ENCODE assay signal across 27 mouse cellular contexts in the genomic region with DNA sequence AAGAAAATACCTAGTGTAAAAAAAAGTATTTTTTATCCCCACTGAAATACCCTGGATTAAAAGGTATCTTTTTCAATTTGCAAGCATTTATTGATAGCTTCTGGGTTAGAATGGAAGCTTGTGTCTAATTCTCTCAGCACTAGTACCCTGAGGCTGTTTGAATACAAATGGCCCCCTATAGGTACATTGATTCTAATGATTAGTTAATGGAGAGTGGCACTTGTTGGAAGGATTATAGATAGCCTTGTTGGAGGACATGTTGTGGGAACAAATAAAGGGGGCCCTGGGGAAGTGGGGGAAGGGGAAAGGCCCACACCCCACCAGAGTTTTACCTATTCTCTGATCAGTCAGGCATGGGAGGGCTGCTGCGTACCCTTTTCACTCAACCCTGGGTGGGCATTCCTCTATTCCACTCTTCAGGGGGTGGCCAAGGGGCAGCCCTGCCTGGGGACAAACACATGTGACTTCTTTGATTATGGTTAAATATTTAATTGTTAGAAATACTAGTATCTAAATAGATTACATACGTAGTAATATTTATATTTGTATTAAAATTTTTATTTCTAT.
DNase-seq lines count a peak whose midpoint lies in the region; ATAC-seq lines count a peak whose summit lies in the region.
"Had no signal": no experiment of that assay in that cellular context is flagged by ENCODE, and none has a peak within 500 bp of the region (broad histone marks: within the 10 kb centered on the region; RNA-seq: fewer than 3 reads in every experiment).

No protein-coding gene starts in this region.

- no peak overlapping the region for H3K9ac ChIP-seq in hindbrain, embryonic 12.5 days
- no peak overlapping the region for H3K9ac ChIP-seq in hindbrain, embryonic 16.5 days (ENCODE audit: low read depth, low read length)
- H3K9ac ChIP-seq in midbrain, embryonic 12.5 days (replicated peaks) = no peak overlapping the region
- H3K9ac ChIP-seq in midbrain, embryonic 15.5 days = no peak overlapping the region
- no peak overlapping the region for H3K9ac ChIP-seq in neural tube, embryonic 11.5 days (ENCODE audit: low read length)
- no peak overlapping the region for H3K9ac ChIP-seq in neural tube, embryonic 15.5 days (replicated peaks)
- no peak overlapping the region for H3K9ac ChIP-seq in intestine, embryonic 16.5 days (ENCODE audit: low read depth, low read length)
- H3K9ac ChIP-seq: embryonic facial prominence, embryonic 12.5 days; embryonic facial prominence, embryonic 15.5 days; forebrain, embryonic 12.5 days; heart, embryonic 13.5 days; hindbrain, embryonic 15.5 days had no signal

- no peaks in the 10 kb centered on the region for H3K36me3 ChIP-seq in hindbrain, embryonic 12.5 days
- no peaks in the 10 kb centered on the region for H3K36me3 ChIP-seq in hindbrain, embryonic 16.5 days (ENCODE audit: control insufficient read depth, insufficient read depth, low read length)
- no peaks in the 10 kb centered on the region for H3K36me3 ChIP-seq in midbrain, embryonic 12.5 days
- H3K36me3 ChIP-seq in midbrain, embryonic 15.5 days (replicated peaks) = no peaks in the 10 kb centered on the region
- no peaks in the 10 kb centered on the region for H3K36me3 ChIP-seq in neural tube, embryonic 11.5 days (ENCODE audit: control insufficient read depth, insufficient read depth, low read length)
- no peaks in the 10 kb centered on the region for H3K36me3 ChIP-seq in neural tube, embryonic 15.5 days
- H3K36me3 ChIP-seq in intestine, embryonic 16.5 days (ENCODE audit: control insufficient read depth, insufficient read depth, low read length) = no peaks in the 10 kb centered on the region
- H3K36me3 ChIP-seq: embryonic facial prominence, embryonic 12.5 days; embryonic facial prominence, embryonic 15.5 days; forebrain, embryonic 12.5 days; heart, embryonic 10.5 days; heart, embryonic 13.5 days; hindbrain, embryonic 15.5 days had no signal

- no peaks in the 10 kb centered on the region for H3K4me1 ChIP-seq in hindbrain, embryonic 12.5 days
- peaks cover 2% of the 10 kb centered on the region; the same call in 1 of the 2 replicates for H3K4me1 ChIP-seq in hindbrain, embryonic 16.5 days (ENCODE audit: control insufficient read depth, insufficient read depth, low read depth, low read length)
- H3K4me1 ChIP-seq in midbrain, embryonic 12.5 days = no peaks in the 10 kb centered on the region
- H3K4me1 ChIP-seq in midbrain, embryonic 15.5 days = no peaks in the 10 kb centered on the region
- H3K4me1 ChIP-seq in neural tube, embryonic 11.5 days (ENCODE audit: control insufficient read depth, insufficient read depth, low read length) = no peaks in the 10 kb centered on the region
- H3K4me1 ChIP-seq in neural tube, embryonic 15.5 days = peaks cover 2% of the 10 kb centered on the region; the same call in 1 of the 2 replicates
- no peaks in the 10 kb centered on the region for H3K4me1 ChIP-seq in intestine, embryonic 16.5 days (ENCODE audit: control insufficient read depth, insufficient read depth, low read length)
- H3K4me1 ChIP-seq: embryonic facial prominence, embryonic 12.5 days; embryonic facial prominence, embryonic 15.5 days; forebrain, embryonic 12.5 days; heart, embryonic 10.5 days; heart, embryonic 13.5 days; hindbrain, embryonic 15.5 days had no signal

- ATAC-seq in hindbrain, embryonic 12.5 days (ENCODE audit: low FRiP score) = peak; percentile 66
- no peak for ATAC-seq in hindbrain, embryonic 16.5 days
- ATAC-seq in midbrain, embryonic 12.5 days (ENCODE audit: low FRiP score, low read depth) = peak; percentile 52
- no peak for ATAC-seq in midbrain, embryonic 15.5 days (replicated peaks)
- ATAC-seq in neural tube, embryonic 11.5 days (ENCODE audit: insufficient read depth, low FRiP score, low TSS enrichment) = 0 out of 2 replicates have a peak, but pooled peaks have one; percentile 13
- no peak for ATAC-seq in neural tube, embryonic 15.5 days (ENCODE audit: low FRiP score)
- ATAC-seq in intestine, embryonic 16.5 days = no peak
- ATAC-seq: CD4-positive, CD25-positive, alpha-beta regulatory T cell, adult 4 months; forebrain, embryonic 16.5 days; inflammation-experienced regulatory T-cells, adult 6 months had no signal

- no peaks in the 10 kb centered on the region for H3K27me3 ChIP-seq in hindbrain, embryonic 12.5 days
- no peaks in the 10 kb centered on the region for H3K27me3 ChIP-seq in hindbrain, embryonic 16.5 days (replicated peaks; ENCODE audit: control insufficient read depth, insufficient read depth, low read length)
- H3K27me3 ChIP-seq in midbrain, embryonic 12.5 days = no peaks in the 10 kb centered on the region
- no peaks in the 10 kb centered on the region for H3K27me3 ChIP-seq in midbrain, embryonic 15.5 days (replicated peaks)
- H3K27me3 ChIP-seq in neural tube, embryonic 11.5 days (ENCODE audit: control insufficient read depth, insufficient read depth, low read length) = no peaks in the 10 kb centered on the region
- H3K27me3 ChIP-seq in neural tube, embryonic 15.5 days (replicated peaks) = no peaks in the 10 kb centered on the region
- H3K27me3 ChIP-seq in intestine, embryonic 16.5 days (replicated peaks; ENCODE audit: control insufficient read depth, insufficient read depth, low read length) = no peaks in the 10 kb centered on the region
- H3K27me3 ChIP-seq: embryonic facial prominence, embryonic 12.5 days; embryonic facial prominence, embryonic 15.5 days; forebrain, embryonic 12.5 days; heart, embryonic 13.5 days; hindbrain, embryonic 15.5 days had no signal

- no peak overlapping the region for H3K27ac ChIP-seq in hindbrain, embryonic 12.5 days
- no peak overlapping the region for H3K27ac ChIP-seq in hindbrain, embryonic 16.5 days (ENCODE audit: low read depth, low read length)
- H3K27ac ChIP-seq in midbrain, embryonic 12.5 days (replicated peaks) = no peak overlapping the region
- H3K27ac ChIP-seq in midbrain, embryonic 15.5 days = no peak overlapping the region
- no peak overlapping the region for H3K27ac ChIP-seq in neural tube, embryonic 11.5 days (ENCODE audit: low read depth, low read length)
- no peak overlapping the region for H3K27ac ChIP-seq in neural tube, embryonic 15.5 days (replicated peaks)
- no peak overlapping the region for H3K27ac ChIP-seq in intestine, embryonic 16.5 days (ENCODE audit: low read length)
- H3K27ac ChIP-seq: embryonic facial prominence, embryonic 12.5 days; embryonic facial prominence, embryonic 15.5 days; forebrain, embryonic 12.5 days; heart, adult 2 months; heart, embryonic 10.5 days; heart, embryonic 13.5 days; hindbrain, embryonic 15.5 days had no signal

- no peak overlapping the region for H3K4me2 ChIP-seq in hindbrain, embryonic 12.5 days (replicated peaks)
- no peak overlapping the region for H3K4me2 ChIP-seq in hindbrain, embryonic 16.5 days (ENCODE audit: low read length)
- H3K4me2 ChIP-seq in midbrain, embryonic 12.5 days (replicated peaks) = no peak overlapping the region
- no peak overlapping the region for H3K4me2 ChIP-seq in midbrain, embryonic 15.5 days
- H3K4me2 ChIP-seq in neural tube, embryonic 11.5 days (ENCODE audit: low read depth) = no peak overlapping the region
- H3K4me2 ChIP-seq in neural tube, embryonic 15.5 days = no peak overlapping the region
- H3K4me2 ChIP-seq in intestine, embryonic 16.5 days (ENCODE audit: low read depth, low read length) = no peak overlapping the region
- H3K4me2 ChIP-seq: embryonic facial prominence, embryonic 12.5 days; embryonic facial prominence, embryonic 15.5 days; forebrain, embryonic 12.5 days; heart, embryonic 13.5 days; hindbrain, embryonic 15.5 days had no signal

- WGBS in hindbrain, embryonic 12.5 days = 59% methylated on average over 2 of the region's 2 CpGs
- 72% methylated on average over 2 of the region's 2 CpGs for WGBS in hindbrain, embryonic 16.5 days
- 60% methylated on average over 2 of the region's 2 CpGs for whole genome bisulfite sequencing in midbrain, embryonic 12.5 days
- WGBS in midbrain, embryonic 15.5 days = 61% methylated on average over 2 of the region's 2 CpGs
- WGBS in neural tube, embryonic 11.5 days = 74% methylated on average over 2 of the region's 2 CpGs
- 66% methylated on average over 2 of the region's 2 CpGs for WGBS in neural tube, embryonic 15.5 days
- WGBS in intestine, embryonic 16.5 days = 87% methylated on average over 2 of the region's 2 CpGs

- DNase-seq in neural tube, embryonic 11.5 days (ENCODE audit: low spot score) = no peak
- DNase-seq: adrenal gland, adult 2 months; adrenal gland, postnatal 14 days; cerebellum, adult 11 months; cerebellum, adult 2 months; cerebellum, adult 9-11 months; cerebellum, postnatal 25 days; gastrocnemius, postnatal 10 days; gastrocnemius, postnatal 36 days; heart, adult 2 months; heart, postnatal 14 days; heart, postnatal 4 days had no signal

- H3K4me3 ChIP-seq in hindbrain, embryonic 12.5 days = no peak overlapping the region
- H3K4me3 ChIP-seq in hindbrain, embryonic 16.5 days (ENCODE audit: low read length) = no peak overlapping the region
- no peak overlapping the region for H3K4me3 ChIP-seq in midbrain, embryonic 12.5 days
- H3K4me3 ChIP-seq in midbrain, embryonic 15.5 days = no peak overlapping the region
- H3K4me3 ChIP-seq in neural tube, embryonic 11.5 days (ENCODE audit: low read depth, low read length) = no peak overlapping the region
- H3K4me3 ChIP-seq in neural tube, embryonic 15.5 days (replicated peaks) = no peak overlapping the region
- H3K4me3 ChIP-seq in intestine, embryonic 16.5 days (ENCODE audit: low read length) = no peak overlapping the region
- H3K4me3 ChIP-seq: embryonic facial prominence, embryonic 12.5 days; embryonic facial prominence, embryonic 15.5 days; forebrain, embryonic 12.5 days; heart, adult 2 months; heart, embryonic 10.5 days; heart, embryonic 13.5 days; hindbrain, embryonic 15.5 days had no signal

- no peaks in the 10 kb centered on the region for H3K9me3 ChIP-seq in hindbrain, embryonic 12.5 days (replicated peaks)
- no peaks in the 10 kb centered on the region for H3K9me3 ChIP-seq in hindbrain, embryonic 16.5 days (ENCODE audit: control insufficient read depth, low read length)
- no peaks in the 10 kb centered on the region for H3K9me3 ChIP-seq in midbrain, embryonic 12.5 days
- no peaks in the 10 kb centered on the region for H3K9me3 ChIP-seq in midbrain, embryonic 15.5 days
- no peaks in the 10 kb centered on the region for H3K9me3 ChIP-seq in neural tube, embryonic 11.5 days (ENCODE audit: control insufficient read depth, low read length)
- no peaks in the 10 kb centered on the region for H3K9me3 ChIP-seq in neural tube, embryonic 15.5 days (replicated peaks)
- no peaks in the 10 kb centered on the region for H3K9me3 ChIP-seq in intestine, embryonic 16.5 days (ENCODE audit: control insufficient read depth, low read length)
- H3K9me3 ChIP-seq: embryonic facial prominence, embryonic 12.5 days; embryonic facial prominence, embryonic 15.5 days; forebrain, embryonic 12.5 days; heart, embryonic 10.5 days; heart, embryonic 13.5 days; hindbrain, embryonic 15.5 days had no signal

Comparison
In these comparisons a context has a peak if more than half of its experiments do, and no peak if none do; other contexts are left out.
1. ATAC-seq: peak in hindbrain, embryonic 12.5 days (single experiment), midbrain, embryonic 12.5 days (single experiment) and neural tube, embryonic 11.5 days (single experiment); none in hindbrain, embryonic 16.5 days (single experiment), midbrain, embryonic 15.5 days (single experiment), neural tube, embryonic 15.5 days (single experiment) and intestine, embryonic 16.5 days (single experiment).